28 mouse cellular contexts compared by ENCODE assay signal in genomic region chr9:54807761-54808160, GRCm38 (mm10). TPM values are rescaled to one million over a fixed set of nuclear protein-coding genes. Genes with fewer than 3 reads are reported as not detected.
A peak's percentile ranks its signal among the peaks of the same experiment; 100 is the strongest.
DNase-seq lines count a peak whose midpoint lies in the region; ATAC-seq and TF ChIP-seq lines count a peak whose summit lies in the region.
"Had no signal": no experiment of that assay in that cellular context is flagged by ENCODE, and none has a peak within 500 bp of the region (broad histone marks: within the 10 kb centered on the region; RNA-seq: fewer than 3 reads in every experiment).

No protein-coding gene starts in this region.

- no peak for TF ChIP-seq CTCF in hindbrain, postnatal 0 days (IDR thresholded peaks at IDR 0.05; ENCODE audit: low read depth)

- no peak overlapping the region for H3K4me2 ChIP-seq in hindbrain, postnatal 0 days (ENCODE audit: low read depth, low read length)
- no peak overlapping the region for H3K4me2 ChIP-seq in embryonic facial prominence, embryonic 11.5 days (ENCODE audit: low read depth, low read length)
- H3K4me2 ChIP-seq in forebrain, embryonic 15.5 days (replicated peaks), result no peak overlapping the region
- H3K4me2 ChIP-seq: embryonic facial prominence, embryonic 13.5 days; forebrain, embryonic 13.5 days; heart, embryonic 11.5 days; limb, embryonic 13.5 days; liver, embryonic 12.5 days had no signal

- no peaks in the 10 kb centered on the region for H3K9me3 ChIP-seq in hindbrain, embryonic 10.5 days
- no peaks in the 10 kb centered on the region for H3K9me3 ChIP-seq in hindbrain, postnatal 0 days (ENCODE audit: low read length)
- no peaks in the 10 kb centered on the region for H3K9me3 ChIP-seq in embryonic facial prominence, embryonic 11.5 days (replicated peaks; ENCODE audit: control insufficient read depth, low read length)
- no peaks in the 10 kb centered on the region for H3K9me3 ChIP-seq in forebrain, embryonic 15.5 days
- H3K9me3 ChIP-seq: embryonic facial prominence, embryonic 13.5 days; forebrain, embryonic 13.5 days; limb, embryonic 13.5 days; liver, embryonic 12.5 days; midbrain, embryonic 10.5 days had no signal

- no peak overlapping the region for H3K4me3 ChIP-seq in hindbrain, embryonic 10.5 days
- H3K4me3 ChIP-seq in hindbrain, postnatal 0 days (ENCODE audit: low read length), result no peak overlapping the region
- H3K4me3 ChIP-seq in embryonic facial prominence, embryonic 11.5 days (ENCODE audit: low read depth, low read length), result no peak overlapping the region
- no peak overlapping the region for H3K4me3 ChIP-seq in forebrain, embryonic 15.5 days
- H3K4me3 ChIP-seq: embryonic facial prominence, embryonic 13.5 days; erythroblast, embryonic 14.5 days; forebrain, embryonic 13.5 days; limb, embryonic 13.5 days; liver, embryonic 12.5 days; midbrain, embryonic 10.5 days had no signal

- no peak overlapping the region for H3K9ac ChIP-seq in hindbrain, postnatal 0 days (replicated peaks; ENCODE audit: low read length)
- no peak overlapping the region for H3K9ac ChIP-seq in embryonic facial prominence, embryonic 11.5 days (replicated peaks; ENCODE audit: low read length)
- H3K9ac ChIP-seq in forebrain, embryonic 15.5 days (replicated peaks), result no peak overlapping the region
- H3K9ac ChIP-seq: embryonic facial prominence, embryonic 13.5 days; forebrain, embryonic 13.5 days; limb, embryonic 13.5 days; liver, embryonic 12.5 days had no signal

- ATAC-seq in hindbrain, postnatal 0 days, result no peak
- no peak for ATAC-seq in embryonic facial prominence, embryonic 11.5 days (replicated peaks; ENCODE audit: insufficient number of reproducible peaks, low FRiP score, low TSS enrichment, low read depth)
- no peak for ATAC-seq in forebrain, embryonic 15.5 days (replicated peaks)
- ATAC-seq: forebrain, embryonic 13.5 days; hindbrain, embryonic 16.5 days; intestine, embryonic 16.5 days; liver, embryonic 12.5 days; midbrain, embryonic 16.5 days; Patski had no signal

- peak; percentile 8 to 48 for DNase-seq in adrenal gland, adult (ENCODE audit: inconsistent age in 2 of 2, low spot score in 1 of 2)
- no peak for DNase-seq in adrenal gland, adult 18-20 months (ENCODE audit: low spot score in 2 of 2)
- no peak for DNase-seq in hindbrain, embryonic 10.5 days (ENCODE audit: low spot score)
- DNase-seq in hindbrain, postnatal 0 days (ENCODE audit: low spot score), result no peak
- peak; percentile 69 for DNase-seq in NIH3T3 (ENCODE audit: low read depth)
- peak; percentile 58 for DNase-seq in embryonic facial prominence, embryonic 11.5 days (ENCODE audit: low spot score)
- DNase-seq: cerebellum, adult 8-10 months; cerebellum, postnatal 36 days; gastrocnemius, postnatal 10 days; heart, adult 11 months; lung, postnatal 10 days; right cerebral cortex, adult 18-20 months; right cerebral cortex, postnatal 4 days; thymus, adult 18-20 months; thymus, postnatal 36 days had no signal

- 50% methylated on average over 4 of the region's 4 CpGs for WGBS in hindbrain, embryonic 10.5 days
- WGBS in hindbrain, postnatal 0 days, result 56% methylated on average over 4 of the region's 4 CpGs
- 17% methylated on average over 4 of the region's 4 CpGs for WGBS in embryonic facial prominence, embryonic 11.5 days
- 53% methylated on average over 4 of the region's 4 CpGs for WGBS in forebrain, embryonic 15.5 days

- no peaks in the 10 kb centered on the region for H3K27me3 ChIP-seq in hindbrain, embryonic 10.5 days (ENCODE audit: insufficient read depth, poor library complexity, severe bottlenecking)
- no peaks in the 10 kb centered on the region for H3K27me3 ChIP-seq in hindbrain, postnatal 0 days (ENCODE audit: insufficient read depth, low read length)
- H3K27me3 ChIP-seq in embryonic facial prominence, embryonic 11.5 days (ENCODE audit: control insufficient read depth, insufficient read depth, low read length), result no peaks in the 10 kb centered on the region
- H3K27me3 ChIP-seq in forebrain, embryonic 15.5 days, result no peaks in the 10 kb centered on the region
- H3K27me3 ChIP-seq: embryonic facial prominence, embryonic 13.5 days; forebrain, embryonic 13.5 days; limb, embryonic 13.5 days; liver, embryonic 12.5 days; Patski had no signal

- H3K36me3 ChIP-seq in hindbrain, embryonic 10.5 days, result no peaks in the 10 kb centered on the region
- no peaks in the 10 kb centered on the region for H3K36me3 ChIP-seq in hindbrain, postnatal 0 days (ENCODE audit: insufficient read depth, low read length)
- H3K36me3 ChIP-seq in embryonic facial prominence, embryonic 11.5 days (replicated peaks; ENCODE audit: control insufficient read depth, insufficient read depth, low read depth, low read length), result no peaks in the 10 kb centered on the region
- no peaks in the 10 kb centered on the region for H3K36me3 ChIP-seq in forebrain, embryonic 15.5 days
- H3K36me3 ChIP-seq: embryonic facial prominence, embryonic 13.5 days; limb, embryonic 13.5 days; liver, embryonic 12.5 days; midbrain, embryonic 10.5 days had no signal

- peak overlapping the region; percentile 59; the same call in 1 of the 2 replicates for H3K27ac ChIP-seq in hindbrain, embryonic 10.5 days
- no peak overlapping the region for H3K27ac ChIP-seq in hindbrain, postnatal 0 days
- no peak overlapping the region for H3K27ac ChIP-seq in embryonic facial prominence, embryonic 11.5 days (replicated peaks; ENCODE audit: low read depth, low read length)
- no peak overlapping the region for H3K27ac ChIP-seq in forebrain, embryonic 15.5 days (replicated peaks)
- H3K27ac ChIP-seq: embryonic facial prominence, embryonic 13.5 days; forebrain, embryonic 13.5 days; limb, embryonic 13.5 days; liver, embryonic 12.5 days; midbrain, embryonic 10.5 days had no signal

- H3K4me1 ChIP-seq in hindbrain, embryonic 10.5 days (replicated peaks), result peaks cover 41% of the 10 kb centered on the region
- H3K4me1 ChIP-seq in hindbrain, postnatal 0 days (ENCODE audit: insufficient read depth, low read length), result no peaks in the 10 kb centered on the region
- H3K4me1 ChIP-seq in embryonic facial prominence, embryonic 11.5 days (ENCODE audit: control insufficient read depth, insufficient read depth, low read length), result peaks cover 9% of the 10 kb centered on the region
- no peaks in the 10 kb centered on the region for H3K4me1 ChIP-seq in forebrain, embryonic 15.5 days
- H3K4me1 ChIP-seq: forebrain, embryonic 13.5 days; liver, embryonic 12.5 days had no signal

RNA-seq across cellular contexts. Expression of gene Crabp1, which starts 43.2 kb away (rescaled TPM):
- 10 to 100 TPM in 1 of 2 experiments, 1 to 10 TPM in 1; 9.8 to 13.7 TPM for total RNA-seq in adrenal gland, adult 18-20 months (2021)
- polyA plus RNA-seq in hindbrain, embryonic 10.5 days (2016; fragmentation: Nextera tagmentation; extraction: Ambion mirVana), result 1,866 and 1,915 TPM in 2 replicates
- total RNA-seq in hindbrain, postnatal 0 days (2014; rRNA removed), result 86.4 and 140 TPM in 2 replicates
- 155 and 166 TPM in 2 replicates for polyA plus RNA-seq in hindbrain, postnatal 0 days (2015; fragmentation: Nextera tagmentation; extraction: Ambion mirVana)
- 962 and 1,036 TPM in 2 replicates for polyA plus RNA-seq in embryonic facial prominence, embryonic 11.5 days (2014; fragmentation: Nextera tagmentation; extraction: Ambion mirVana)
- polyA plus RNA-seq in forebrain, embryonic 15.5 days (2015; fragmentation: Nextera tagmentation; extraction: Ambion mirVana), result 47.3 and 53.2 TPM in 2 replicates
- total RNA-seq: hematopoietic stem cell, adult 5-6 weeks had no signal
- polyA plus RNA-seq: erythroblast, embryonic 14.5 days; Patski had no signal

RNA-seq across cellular contexts. Expression of gene Ireb2, which starts 55.8 kb away (rescaled TPM):
- total RNA-seq in adrenal gland, adult 18-20 months (2021), result 10 to 100 TPM; 30.7 to 42.8 TPM
- polyA plus RNA-seq in hindbrain, embryonic 10.5 days (2016; fragmentation: Nextera tagmentation; extraction: Ambion mirVana), result 41.6 and 44.1 TPM in 2 replicates
- 31.4 and 34.2 TPM in 2 replicates for total RNA-seq in hindbrain, postnatal 0 days (2014; rRNA removed)
- polyA plus RNA-seq in hindbrain, postnatal 0 days (2015; fragmentation: Nextera tagmentation; extraction: Ambion mirVana), result 18.4 and 18.6 TPM in 2 replicates
- 63.8 and 67.4 TPM in 2 replicates for polyA plus RNA-seq in embryonic facial prominence, embryonic 11.5 days (2014; fragmentation: Nextera tagmentation; extraction: Ambion mirVana)
- polyA plus RNA-seq in forebrain, embryonic 15.5 days (2015; fragmentation: Nextera tagmentation; extraction: Ambion mirVana), result 48.6 and 51.2 TPM in 2 replicates

Comparison
In these comparisons a context has a peak if more than half of its experiments do, and no peak if none do; other contexts are left out.
1. DNase-seq: peak in adrenal gland, adult (2 of 2), NIH3T3 (single experiment) and embryonic facial prominence, embryonic 11.5 days (single experiment); none in adrenal gland, adult 18-20 months (0 of 2), hindbrain, embryonic 10.5 days (single experiment) and hindbrain, postnatal 0 days (single experiment).